Mouse (Mus musculus) mesoderm, embryonic 11.5 days (tissue): ENCODE measurements around the gene Nup50.
A peak's percentile ranks its signal among the peaks of the same experiment; 100 is the strongest.

ENCODE experiments used
- DNase-seq: peaks from one replicate; pipeline ENCODE4 v3.0.0-alpha.2; 2012; ENCODE audit warnings: low read depth, low spot score

Nup50 gene

DNA sequence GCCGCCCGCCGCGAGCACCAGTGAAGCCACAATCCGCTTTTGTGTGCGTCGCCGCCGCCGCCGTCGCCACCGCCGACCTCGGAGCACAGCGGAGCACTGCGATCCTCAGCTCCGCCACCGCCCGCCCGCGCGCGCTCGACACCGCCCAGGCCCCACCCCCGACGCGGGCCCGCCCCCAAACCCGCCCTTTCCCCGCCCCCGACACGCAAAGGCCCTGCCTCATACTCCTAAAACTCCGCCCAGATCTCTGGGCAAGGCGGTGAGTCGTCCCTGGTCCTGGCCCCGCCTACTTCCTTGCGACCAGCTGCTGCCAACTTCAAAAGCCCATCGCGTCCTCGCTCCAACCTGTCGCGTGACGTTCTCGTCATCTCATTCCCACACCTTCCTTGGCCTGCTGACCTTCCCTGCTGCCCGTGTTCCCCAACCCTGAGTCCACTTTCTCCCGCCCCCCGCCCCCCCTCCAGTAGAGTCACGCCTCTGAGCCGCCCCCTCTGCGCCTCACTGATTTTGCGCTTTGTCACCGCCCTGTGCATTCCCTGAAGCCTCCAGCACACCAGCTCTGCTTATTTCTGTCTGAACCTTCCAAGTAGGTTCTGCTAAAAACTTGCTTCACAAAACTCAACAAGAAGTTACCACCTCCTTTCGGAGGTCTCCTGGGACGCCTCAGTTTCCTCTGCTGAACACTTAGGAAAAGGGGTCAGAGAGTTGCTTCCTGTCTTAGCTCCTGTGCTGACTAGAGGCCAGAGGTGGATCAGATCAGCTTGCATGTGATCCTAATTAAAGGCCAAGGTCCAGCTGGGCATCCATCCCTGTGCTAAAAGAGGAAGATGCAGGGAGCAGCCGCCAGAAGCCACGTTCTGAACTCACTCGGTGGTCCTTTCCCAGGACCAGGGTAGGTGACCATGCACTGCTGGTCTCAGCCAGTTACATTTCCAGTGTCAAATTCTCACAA, 64.9 kb downstream of the Nup50 start, which contains the start of gene 5031439G07Rik:
5031439G07Rik (minus strand) TSS at position 678 of the 952 bp plus-strand sequence.
- DNase-seq: peak; percentile 98

DNA sequence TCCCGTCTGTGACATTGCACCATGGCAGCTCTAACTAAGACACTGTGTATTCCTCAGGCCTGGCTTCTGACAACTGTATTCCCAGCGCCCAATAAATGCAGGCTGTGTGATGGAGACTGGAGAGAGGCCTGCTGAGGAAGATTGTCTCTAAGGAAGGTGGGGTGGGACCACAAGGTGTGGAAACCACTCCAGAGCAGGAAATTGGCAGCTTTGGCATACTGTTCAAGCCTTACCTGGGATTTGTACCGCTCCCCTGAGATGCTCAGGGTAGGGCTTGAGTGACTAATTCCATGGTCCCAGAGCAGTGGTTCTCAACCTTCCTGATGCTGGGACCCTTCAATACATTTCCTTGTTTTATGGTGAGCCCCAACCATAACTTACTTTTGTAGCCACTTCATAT, 65.9 kb downstream of the Nup50 start:
- no peak for DNase-seq

GRCm38 (mm10) chr15:84989771-84990170, 66.6 kb downstream of the Nup50 start:
- no peak for DNase-seq
